Mouse (Mus musculus) heart, postnatal 0 days (tissue): ENCODE data around the gene Cdca3. TPM values are rescaled to one million over a fixed set of nuclear protein-coding genes. Genes with fewer than 3 reads are reported as not detected.
"Not testable (repeated sequence)": the region's sequence is repeated elsewhere in the genome, so short reads cannot be mapped to it uniquely, and the experiment has no call there.

Source experiments
- ATAC-seq: fragments of 200-750 bp; cut with Nextera tagmentation; 2 replicates; pipeline ENCODE4 v1.8.0; 2017; ENCODE audit warnings: low read depth, moderate number of reproducible peaks, moderate library complexity; ENCODE audit not compliant: insufficient read depth
- DNase-seq: peaks from one replicate; pipeline ENCODE4 v3.0.0-alpha.2; 2016; ENCODE audit warnings: low spot score
- H3K27ac ChIP-seq: fragments of 300-500 bp; sonication (generic); 2 replicates; pipeline ENCODE4 v1.5.1; 2014; ENCODE audit warnings: low read depth, mild to moderate bottlenecking
- H3K27me3 ChIP-seq: fragments of 300-500 bp; sonication (generic); 2 replicates; pipeline ENCODE4 v1.6.1; 2014; ENCODE audit warnings: low read length, mixed read lengths; ENCODE audit not compliant: control insufficient read depth, insufficient read depth
- H3K36me3 ChIP-seq: fragments of 300-500 bp; sonication (generic); replicated peaks from 2 replicates; pipeline ENCODE4 v1.6.1; 2014; ENCODE audit warnings: low read length, mixed read lengths; ENCODE audit not compliant: control insufficient read depth, insufficient read depth
- H3K4me1 ChIP-seq: fragments of 300-500 bp; sonication (generic); 2 replicates; pipeline ENCODE4 v1.6.1; 2014; ENCODE audit warnings: antibody characterized with exemption; ENCODE audit not compliant: control insufficient read depth, insufficient read depth
- H3K4me2 ChIP-seq: fragments of 300-500 bp; sonication (generic); 2 replicates; pipeline ENCODE4 v1.6.1; 2014; ENCODE audit warnings: low read depth, mild to moderate bottlenecking, low read length, moderate library complexity
- H3K4me3 ChIP-seq: fragments of 300-500 bp; sonication (generic); 2 replicates; pipeline ENCODE4 v1.5.1; 2014; ENCODE audit warnings: low read depth, low read length
- H3K9ac ChIP-seq: fragments of 300-500 bp; sonication (generic); replicated peaks from 2 replicates; pipeline ENCODE4 v1.6.1; 2014; ENCODE audit warnings: low read depth, low read length, mixed read lengths
- H3K9me3 ChIP-seq: fragments of 300-500 bp; sonication (generic); replicated peaks from 2 replicates; pipeline ENCODE4 v1.6.1; 2016; ENCODE audit warnings: low read length; ENCODE audit not compliant: control insufficient read depth
- CTCF ChIP-seq: IDR thresholded peaks from 2 replicates; pipeline ENCODE4 v1.5.1; 2016; ENCODE audit warnings: antibody characterized with exemption, control low read depth, low read depth
- EP300 ChIP-seq: IDR thresholded peaks from 2 replicates; pipeline ENCODE4 v1.6.1; 2016; ENCODE audit warnings: antibody characterized with exemption, low read depth
- WGBS: fragments of 180-500 bp; shearing (Covaris S2); extraction: QIAGEN DNeasy Blood & Tissue Kit; methylation state at CpG from one replicate; pipeline ENCODE4 v1.1.7; 2014; 5-methylcytosine and 5-hydroxymethylcytosine counted together
- polyA plus RNA-seq: library from polyadenylated mRNA; unstranded; fragments of >200 nt; fragmentation: Nextera tagmentation; extraction: Ambion mirVana; gene quantifications from 2 replicates; pipeline ENCODE4 v1.2.1, GENCODE M21; 2015
- total RNA-seq: library from RNA; depleted of rRNA; stranded (reverse); fragments of >200 nt; gene quantifications from 2 replicates; pipeline ENCODE4 v1.2.3, GENCODE M21; 2014; ENCODE audit warnings: low replicate concordance

The Cdca3 gene
- total and polyA plus RNA-seq, 2 experiments from 2014 or later, result 52.9 to 95.9 TPM

GRCm38 (mm10) chr6:124817971-124818370 is 11.4 kb upstream of the Cdca3 start:
- H3K36me3 ChIP-seq, result peaks cover 79% of the 10 kb centered on the region
- TF ChIP-seq EP300 (no peak), CTCF (no peak)

GRCm38 (mm10) chr6:124820891-124821290 is 8.5 kb upstream of the Cdca3 start:
- Histone ChIP-seq H3K27ac (no peak overlapping the region), H3K4me1 (no peaks in the 10 kb centered on the region), H3K36me3 (peaks cover 100% of the 10 kb centered on the region), H3K27me3 (no peaks in the 10 kb centered on the region), H3K9me3 (no peaks in the 10 kb centered on the region), H3K4me2 (no peak overlapping the region), H3K4me3 (no peak overlapping the region), H3K9ac (no peak overlapping the region)
- DNase-seq, result no peak
- WGBS, result 87% methylated on average over 5 of the region's 5 CpGs
- TF ChIP-seq EP300, result no peak
- no peak for ATAC-seq

More at GRCm38 (mm10) chr6:124817971-124818370, 11.4 kb upstream of the Cdca3 start:
- Histone ChIP-seq H3K4me3 (no peak overlapping the region), H3K27me3 (no peaks in the 10 kb centered on the region), H3K4me2 (no peak overlapping the region), H3K9ac (no peak overlapping the region), H3K4me1 (0 out of 2 replicates have a peak, but pooled peaks cover 6% of the 10 kb centered on the region), H3K27ac (no peak overlapping the region), H3K9me3 (no peaks in the 10 kb centered on the region)
- WGBS, result 82% methylated on average over 8 of the region's 8 CpGs
- no peak for DNase-seq
- ATAC-seq, result no peak

GRCm38 (mm10) chr6:124822049-124822448 is 7.3 kb upstream of the Cdca3 start:
- no peaks in the 10 kb centered on the region for H3K4me1 ChIP-seq
- WGBS, result 61% methylated on average over 4 of the region's 4 CpGs
- H3K9ac ChIP-seq, result no peak overlapping the region
- H3K4me3 ChIP-seq, result no peak overlapping the region
- no peak overlapping the region for H3K4me2 ChIP-seq
- H3K27ac ChIP-seq, result peak overlapping the region; percentile 48
- peaks cover 93% of the 10 kb centered on the region for H3K36me3 ChIP-seq
- H3K9me3 ChIP-seq, result no peaks in the 10 kb centered on the region
- TF ChIP-seq EP300, result no peak
- no peak for TF ChIP-seq CTCF
- H3K27me3 ChIP-seq, result no peaks in the 10 kb centered on the region
- ATAC-seq, result peak; percentile 62
- DNase-seq, result peak; percentile 19

GRCm38 (mm10) chr6:124828101-124828592 is 1.2 kb upstream of the Cdca3 start:
- Histone ChIP-seq H3K9me3 (no peaks in the 10 kb centered on the region), H3K9ac (peak overlapping the region; percentile 46), H3K4me1 (peaks cover 18% of the 10 kb centered on the region), H3K27me3 (no peaks in the 10 kb centered on the region), H3K27ac (no peak overlapping the region), H3K4me2 (peak overlapping the region; percentile 87), H3K4me3 (peak overlapping the region; percentile 72), H3K36me3 (peaks cover 51% of the 10 kb centered on the region)
- TF ChIP-seq EP300 (no peak), CTCF (no peak; the same call in 1 of the 2 replicates)
- ATAC-seq (no peak), DNase-seq (peak; percentile 25)
- WGBS, result 22% methylated on average over 10 of the region's 10 CpGs

- H3K9ac ChIP-seq, result peak overlapping the region; percentile 73
- TF ChIP-seq CTCF, result no peak
- peak; percentile 33; the same call in 1 of the 2 replicates for TF ChIP-seq EP300
- DNase-seq (peak; percentile 98), ATAC-seq (peak; percentile 81)
- H3K4me3 ChIP-seq, result peak overlapping the region; percentile 72
- H3K4me1 ChIP-seq, result peaks cover 18% of the 10 kb centered on the region
- H3K4me2 ChIP-seq, result peak overlapping the region; percentile 92
- H3K27me3 ChIP-seq, result no peaks in the 10 kb centered on the region
- peak overlapping the region; percentile 96 for H3K27ac ChIP-seq
- no peaks in the 10 kb centered on the region for H3K9me3 ChIP-seq
- H3K36me3 ChIP-seq, result peaks cover 42% of the 10 kb centered on the region
- WGBS, result under 1% methylated on average over 38 of the region's 38 CpGs
These were observed 703 bp downstream of the Cdca3 start for GRCm38 (mm10) chr6:124829799-124830700.

GRCm38 (mm10) chr6:124831199-124831598 is 1.9 kb downstream of the Cdca3 start:
- WGBS, result 96% methylated on average over 4 of the region's 4 CpGs
- Histone ChIP-seq H3K36me3 (peaks cover 31% of the 10 kb centered on the region), H3K4me1 (peaks cover 18% of the 10 kb centered on the region), H3K4me2 (peak overlapping the region; percentile 92; the same call in 1 of the 2 replicates), H3K4me3 (peak overlapping the region; percentile 72; the same call in 1 of the 2 replicates)
- not testable (repeated sequence) for ATAC-seq, DNase-seq, H3K27me3 ChIP-seq, H3K9me3 ChIP-seq, H3K9ac ChIP-seq, H3K27ac ChIP-seq
